Mouse (Mus musculus) midbrain, embryonic 10.5 days (tissue): ENCODE data around the gene Add2. TPM values are rescaled to one million over a fixed set of nuclear protein-coding genes. Genes with fewer than 3 reads are reported as not detected.
"Not testable (repeated sequence)": the region's sequence is repeated elsewhere in the genome, so short reads cannot be mapped to it uniquely, and the experiment has no call there.

ENCODE experiments used
- DNase-seq: peaks from one replicate; pipeline ENCODE4 v3.0.0-alpha.2; 2017; ENCODE audit warnings: low spot score
- H3K27ac ChIP-seq: fragments of 300-500 bp; sonication (generic); replicated peaks from 2 replicates; pipeline ENCODE4 v1.5.1; 2016; ENCODE audit warnings: mild to moderate bottlenecking
- H3K27me3 ChIP-seq: fragments of 300-500 bp; sonication (generic); 2 replicates; pipeline ENCODE4 v1.6.1; 2016; ENCODE audit warnings: low read depth, mild to moderate bottlenecking; ENCODE audit not compliant: poor library complexity, severe bottlenecking
- H3K36me3 ChIP-seq: fragments of 300-500 bp; sonication (generic); 2 replicates; pipeline ENCODE4 v1.6.1; 2016; ENCODE audit warnings: mild to moderate bottlenecking, moderate library complexity
- H3K4me1 ChIP-seq: fragments of 300-500 bp; sonication (generic); 2 replicates; pipeline ENCODE4 v1.6.1; 2016
- H3K4me3 ChIP-seq: fragments of 300-500 bp; sonication (generic); 2 replicates; pipeline ENCODE4 v1.5.1; 2016; ENCODE audit warnings: mild to moderate bottlenecking, moderate library complexity
- H3K9me3 ChIP-seq: fragments of 300-500 bp; sonication (generic); replicated peaks from 2 replicates; pipeline ENCODE4 v1.6.1; 2016; ENCODE audit warnings: mild to moderate bottlenecking
- WGBS: fragments of 180-500 bp; shearing (Covaris S2); methylation state at CpG from one replicate; pipeline ENCODE4 v1.1.7; 2016; 5-methylcytosine and 5-hydroxymethylcytosine counted together
- polyA plus RNA-seq: library from polyadenylated mRNA; unstranded; fragments of >200 nt; fragmentation: Nextera tagmentation; extraction: Ambion mirVana; gene quantifications from 2 replicates; pipeline ENCODE4 v1.2.1, GENCODE M21; 2016

Add2 gene
- polyA plus RNA-seq, result 43.3 and 81.8 TPM in 2 replicates

- H3K36me3 ChIP-seq, result no peaks in the 10 kb centered on the region
- H3K27me3 ChIP-seq, result peaks cover 48% of the 10 kb centered on the region
- H3K9me3 ChIP-seq, result no peaks in the 10 kb centered on the region
- peak within 1 kb of the TSS; percentile 91 for H3K27ac ChIP-seq
- WGBS, result under 1% methylated on average over 56 of the region's 56 CpGs
- peak; percentile 83 for DNase-seq
- H3K4me3 ChIP-seq, result peak within 1 kb of the TSS; percentile 68
- peaks cover 37% of the 10 kb centered on the region for H3K4me1 ChIP-seq
Observed at GRCm38 (mm10) chr6:86028601-86029322, at the start of gene Add2. Add2 (plus strand) TSS chr6:86028681.

- WGBS, result 79% methylated on average over 4 of the region's 4 CpGs
Observed at GRCm38 (mm10) chr6:85978736-85979135, 49.7 kb upstream of the Add2 start.

DNA sequence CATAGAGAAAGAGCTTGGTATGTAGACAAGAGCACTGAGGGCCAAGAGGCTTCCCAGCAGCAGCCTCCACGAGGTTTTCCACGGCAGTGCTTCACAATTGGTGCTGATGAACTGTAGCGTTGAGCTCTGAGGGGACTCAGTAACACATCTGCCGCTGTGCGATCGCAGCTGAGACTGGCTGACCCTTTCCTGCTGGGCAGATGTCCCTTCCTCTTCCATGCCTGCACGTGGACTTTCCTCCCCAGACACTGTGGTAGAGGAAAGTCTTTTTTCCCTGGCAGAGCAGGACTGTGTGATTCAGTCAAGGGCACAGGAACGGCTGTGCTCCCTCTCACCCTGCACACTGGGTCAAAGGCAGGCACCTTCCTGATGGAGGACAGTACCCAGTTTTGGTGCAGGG lies 44.1 kb upstream of the Add2 start:
- H3K27ac ChIP-seq, result no peak overlapping the region
- DNase-seq, result no peak
- no peaks in the 10 kb centered on the region for H3K4me1 ChIP-seq
- H3K36me3 ChIP-seq, result no peaks in the 10 kb centered on the region
- no peak overlapping the region for H3K4me3 ChIP-seq
- no peaks in the 10 kb centered on the region for H3K9me3 ChIP-seq
- WGBS, result 84% methylated on average over 8 of the region's 8 CpGs
- no peaks in the 10 kb centered on the region for H3K27me3 ChIP-seq

More at GRCm38 (mm10) chr6:85978736-85979135, 49.7 kb upstream of the Add2 start:
- not testable (repeated sequence) for H3K27me3 ChIP-seq, H3K36me3 ChIP-seq, DNase-seq, H3K4me3 ChIP-seq, H3K4me1 ChIP-seq, H3K27ac ChIP-seq, H3K9me3 ChIP-seq

- H3K27me3 ChIP-seq, H3K27ac ChIP-seq, DNase-seq, H3K4me3 ChIP-seq, H3K9me3 ChIP-seq, H3K36me3 ChIP-seq, H3K4me1 ChIP-seq: not testable (repeated sequence)
- 84% methylated on average over 5 of the region's 5 CpGs for WGBS
Observed at GRCm38 (mm10) chr6:85989570-85989969, 38.9 kb upstream of the Add2 start.

DNA sequence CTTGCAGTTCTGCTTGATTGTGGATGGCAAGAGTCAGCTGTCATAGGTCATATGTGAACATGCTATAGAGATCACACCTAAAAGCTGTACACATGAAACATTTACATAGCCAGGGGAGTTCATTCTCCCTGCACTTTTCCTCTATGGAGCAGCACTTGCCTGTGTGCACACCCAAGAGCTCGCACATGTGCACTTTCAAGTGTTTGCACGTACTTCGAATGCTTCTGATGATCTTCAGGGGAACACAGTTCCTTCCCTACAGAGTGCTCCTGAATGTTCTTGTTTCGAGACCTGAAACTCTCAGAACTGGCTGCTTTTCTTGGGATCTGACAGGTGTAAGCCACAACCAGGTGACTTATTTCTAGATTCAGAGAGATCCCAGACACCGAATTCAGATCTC lies 37.7 kb upstream of the Add2 start:
- not testable (repeated sequence) for H3K4me3 ChIP-seq, H3K27ac ChIP-seq, H3K4me1 ChIP-seq, H3K36me3 ChIP-seq, H3K27me3 ChIP-seq, DNase-seq, H3K9me3 ChIP-seq
- WGBS, result 93% methylated on average over 5 of the region's 5 CpGs

GRCm38 (mm10) chr6:86003405-86003925 lies 25.0 kb upstream of the Add2 start:
- Histone ChIP-seq H3K4me3 (no peak overlapping the region), H3K27me3 (no peaks in the 10 kb centered on the region), H3K36me3 (no peaks in the 10 kb centered on the region), H3K4me1 (peaks cover 4% of the 10 kb centered on the region; the same call in 1 of the 2 replicates), H3K9me3 (no peaks in the 10 kb centered on the region), H3K27ac (no peak overlapping the region)
- WGBS, result 78% methylated on average over 18 of the region's 18 CpGs
- DNase-seq, result no peak

DNA sequence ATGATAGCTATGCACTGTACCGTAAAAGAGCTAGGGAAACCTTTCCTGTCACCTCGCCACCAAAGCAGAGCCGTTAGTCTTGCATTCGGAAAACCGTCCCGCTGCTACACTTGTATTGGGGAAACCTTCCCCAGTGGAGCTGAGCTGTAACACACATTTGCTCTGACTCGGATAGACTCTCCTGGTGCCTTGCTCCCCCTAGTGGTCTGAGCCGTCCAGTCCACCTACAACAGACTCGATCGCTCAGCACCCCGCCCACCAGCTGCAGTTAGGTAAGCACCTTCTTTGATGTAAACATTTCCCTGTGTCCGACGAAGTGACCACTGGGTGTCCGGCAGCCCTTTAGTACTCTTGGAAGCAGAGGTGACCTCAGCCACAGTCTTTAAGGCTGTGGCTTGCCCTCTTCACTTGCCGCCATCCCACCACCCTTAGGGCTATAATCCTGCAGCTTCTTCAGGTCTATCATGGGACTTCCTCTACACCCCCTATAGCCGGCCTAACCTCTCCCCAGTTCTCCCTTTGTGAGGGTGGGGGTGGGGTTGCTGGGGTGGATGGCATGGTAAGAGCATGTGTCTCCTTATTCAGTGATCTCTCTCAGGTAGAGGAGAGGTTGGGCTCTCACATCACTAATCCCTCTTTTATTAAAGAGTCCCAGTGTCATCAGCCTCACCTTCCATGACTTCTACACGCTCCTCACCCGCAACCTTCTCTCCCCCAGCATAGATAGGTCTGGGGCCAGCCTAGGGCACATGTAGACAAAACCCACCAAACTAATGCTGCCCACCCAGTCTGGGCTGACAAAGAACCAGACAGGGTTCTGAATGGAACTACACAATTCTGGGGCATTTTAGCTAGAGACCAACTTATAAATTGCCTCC lies 24.0 kb upstream of the Add2 start:
- Histone ChIP-seq H3K36me3 (no peaks in the 10 kb centered on the region), H3K4me1 (peaks cover 4% of the 10 kb centered on the region), H3K27me3 (no peaks in the 10 kb centered on the region), H3K4me3 (0 out of 2 replicates have a peak overlapping the region, but pooled peaks have one; percentile 9), H3K27ac (no peak overlapping the region), H3K9me3 (no peaks in the 10 kb centered on the region)
- WGBS, result 16% methylated on average over 18 of the region's 18 CpGs
- peak; percentile 84 for DNase-seq

- no peak overlapping the region for H3K4me3 ChIP-seq
- H3K9me3 ChIP-seq, result no peaks in the 10 kb centered on the region
- 35% methylated on average over 4 of the region's 4 CpGs for WGBS
- no peak overlapping the region for H3K27ac ChIP-seq
- no peaks in the 10 kb centered on the region; the same call in 1 of the 2 replicates for H3K4me1 ChIP-seq
- H3K36me3 ChIP-seq, result no peaks in the 10 kb centered on the region
- DNase-seq, result peak; percentile 40
- H3K27me3 ChIP-seq, result no peaks in the 10 kb centered on the region
Observed at GRCm38 (mm10) chr6:86009980-86010379, 18.5 kb upstream of the Add2 start.

- not testable (repeated sequence) for H3K9me3 ChIP-seq, H3K36me3 ChIP-seq, DNase-seq, H3K27ac ChIP-seq, H3K4me3 ChIP-seq, H3K27me3 ChIP-seq, H3K4me1 ChIP-seq
- WGBS, result 80% methylated on average over 5 of the region's 5 CpGs
Observed at GRCm38 (mm10) chr6:86014812-86015211, 13.7 kb upstream of the Add2 start.

DNA sequence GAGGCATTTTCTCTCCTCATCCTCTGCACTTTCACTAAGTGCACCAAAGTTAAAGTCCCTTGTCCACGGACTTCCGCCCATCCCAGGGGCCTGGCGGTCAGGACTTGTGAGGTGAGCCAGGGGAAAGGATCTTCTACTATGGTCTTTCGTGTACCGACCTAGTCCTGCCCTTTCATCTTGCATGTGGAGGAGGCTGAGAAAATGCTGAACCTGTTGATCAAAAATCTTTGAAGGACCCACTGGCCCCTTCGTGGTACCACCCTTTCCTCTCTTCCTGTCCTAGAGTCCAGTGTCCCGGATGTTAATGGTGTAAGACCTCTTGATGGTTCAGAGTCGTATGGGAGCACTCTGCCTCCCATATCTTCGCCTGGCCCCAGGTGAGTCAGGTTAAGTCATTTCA lies 12.6 kb upstream of the Add2 start, which contains the start of gene Figla:
Gene Figla (plus strand): TSS at position 301 of the 400 bp plus-strand sequence.
- 85% methylated on average over 9 of the region's 9 CpGs for WGBS
- no peak within 1 kb of the TSS for H3K27ac ChIP-seq

DNA sequence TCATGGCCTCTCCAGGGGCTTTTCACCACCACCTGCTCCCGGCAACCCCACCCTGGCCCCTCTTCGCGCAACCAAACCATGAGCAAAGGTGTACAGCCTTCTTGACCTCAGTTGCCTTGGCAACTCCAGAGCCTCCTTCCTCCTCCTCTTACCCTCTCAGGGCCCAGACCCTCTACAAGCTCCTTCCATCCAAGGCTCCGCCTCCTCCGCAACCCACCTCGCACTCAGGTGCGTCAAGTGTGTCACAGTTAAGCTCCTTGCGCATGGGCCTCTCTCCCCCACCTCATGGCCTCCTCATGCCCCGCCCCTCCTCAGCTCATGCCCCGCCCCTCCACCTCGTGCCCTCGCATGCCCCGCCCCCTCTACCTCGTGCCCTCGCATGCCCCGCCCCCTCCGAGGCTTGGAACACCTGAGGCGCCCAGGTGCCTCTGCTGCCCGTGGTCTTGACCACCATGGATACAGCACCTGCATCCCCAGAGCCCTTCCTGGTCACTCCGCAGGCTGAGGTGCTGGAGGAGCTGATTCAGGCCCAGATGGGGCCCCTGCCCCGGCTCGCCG lies 11.6 kb upstream of the Add2 start:
- Histone ChIP-seq H3K36me3 (no peaks in the 10 kb centered on the region), H3K9me3 (no peaks in the 10 kb centered on the region), H3K4me3 (no peak overlapping the region), H3K27ac (no peak overlapping the region), H3K27me3 (no peaks in the 10 kb centered on the region), H3K4me1 (no peaks in the 10 kb centered on the region)
- no peak for DNase-seq
- 87% methylated on average over 23 of the region's 23 CpGs for WGBS

More for the DNA sequence above, 12.6 kb upstream of the Add2 start, which contains the start of gene Figla:
- Histone ChIP-seq H3K9me3 (no peaks in the 10 kb centered on the region), H3K36me3 (no peaks in the 10 kb centered on the region), H3K4me1 (no peaks in the 10 kb centered on the region), H3K27me3 (no peaks in the 10 kb centered on the region), H3K4me3 (no peak within 1 kb of the TSS)
- no peak for DNase-seq

- WGBS, result 75% methylated on average over 4 of the region's 4 CpGs
- no peaks in the 10 kb centered on the region for H3K4me1 ChIP-seq
- no peak for DNase-seq
Observed at GRCm38 (mm10) chr6:86019415-86020237, 8.9 kb upstream of the Add2 start.

More at GRCm38 (mm10) chr6:86019415-86020237, 8.9 kb upstream of the Add2 start:
- Histone ChIP-seq H3K27ac (no peak overlapping the region), H3K27me3 (no peaks in the 10 kb centered on the region), H3K9me3 (no peaks in the 10 kb centered on the region), H3K36me3 (no peaks in the 10 kb centered on the region), H3K4me3 (no peak overlapping the region)
